Mouse (Mus musculus): ENCODE measurements around the gene Il1rl1.

DNA sequence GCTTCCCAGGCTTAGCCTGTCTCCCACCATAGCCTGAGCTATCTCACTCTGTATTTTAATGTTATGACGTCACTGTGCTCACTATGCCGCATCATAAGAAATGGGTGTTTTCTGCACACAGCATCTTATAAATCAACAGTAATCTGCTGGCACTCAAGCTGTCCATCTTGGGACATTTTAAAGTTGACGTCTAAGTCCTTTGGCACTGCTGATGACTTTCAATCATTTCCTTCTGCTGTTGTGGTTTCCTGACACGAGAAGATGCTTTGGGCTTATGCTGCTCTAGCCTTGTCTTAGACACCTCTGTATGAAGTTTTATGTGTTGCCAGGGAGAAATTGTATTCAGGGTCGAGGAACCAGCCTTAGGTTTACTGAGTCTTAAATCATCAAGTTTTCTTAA lies 75.2 kb downstream of the Il1rl1 start:
- TF ChIP-seq POLR2A (IDR thresholded peaks at IDR 0.05; ENCODE audit: low read depth, low read length) (no peak), CTCF (IDR thresholded peaks at IDR 0.05; ENCODE audit: extremely low read depth, insufficient read depth, insufficient read length, insufficient replicate concordance) (no peak)

All from spleen, adult 2 months (tissue).